Mouse (Mus musculus) kidney, adult 10 weeks (tissue): ENCODE data around the gene Nepn. TPM values are rescaled to one million over a fixed set of nuclear protein-coding genes. Genes with fewer than 3 reads are reported as not detected.

Source experiments
- polyA plus RNA-seq: library from polyadenylated mRNA; stranded (reverse); fragments of 350-450 nt; fragmentation: Illumina TruSeq; extraction: RNeasy Lipid Tissue Mini Kit (QIAGEN cat#74804); gene quantifications from one replicate; pipeline ENCODE4 v1.2.3, GENCODE M21; 2014; ENCODE audit warnings: low read depth, low replicate concordance

Gene Nepn
- 58.3 TPM for polyA plus RNA-seq

GRCm38 (mm10) chr10:52388922-52389430, at the start of gene Nepn:
Gene Nepn (plus strand): TSS chr10:52388972.

GRCm38 (mm10) chr10:52358467-52358866, 30.3 kb upstream of the Nepn start, which contains the start of gene Gm26741:
Gene Gm26741 (plus strand): TSS chr10:52358767.

GRCm38 (mm10) chr10:52381845-52382591, 6.8 kb upstream of the Nepn start, which contains the start of gene Gopc:
Gene Gopc (minus strand): TSS chr10:52382124.

GRCm38 (mm10) chr10:52417299-52417997, 28.7 kb downstream of the Nepn start, which contains the start of gene Nus1:
Gene Nus1 (plus strand): TSS chr10:52417547.

Other genes starting within 250 kb of the Nepn start
- gene Ros1, start 193.7 kb upstream of the Nepn start, polyA plus RNA-seq = 0.57 TPM
- 18.4 TPM for gene Dcbld1, start 155.4 kb upstream of the Nepn start, polyA plus RNA-seq
- not detected for gene Gm26741, start 30.2 kb upstream of the Nepn start, polyA plus RNA-seq
- gene Gopc, start 6.8 kb upstream of the Nepn start, polyA plus RNA-seq = 69.4 TPM
- gene Nus1, start 28.6 kb downstream of the Nepn start, polyA plus RNA-seq = 531 TPM